8 mouse cellular contexts compared by ENCODE assay signal in genomic region chr5:118737548-118737947, GRCm38 (mm10).
A peak's percentile ranks its signal among the peaks of the same experiment; 100 is the strongest.
DNase-seq lines count a peak whose midpoint lies in the region; ATAC-seq and TF ChIP-seq lines count a peak whose summit lies in the region.

No protein-coding gene starts in this region.

- H3K9ac ChIP-seq in kidney, embryonic 14.5 days (ENCODE audit: low read depth, low read length) = no peak overlapping the region
- no peak overlapping the region for H3K9ac ChIP-seq in ES-Bruce4 (ENCODE audit: low read depth, poor library complexity, severe bottlenecking)
- no peak overlapping the region for H3K9ac ChIP-seq in forebrain, embryonic 16.5 days (replicated peaks; ENCODE audit: low read depth, low read length)
- no peak overlapping the region for H3K9ac ChIP-seq in midbrain, embryonic 14.5 days (replicated peaks; ENCODE audit: low read length)

- TF ChIP-seq EP300 in ES-Bruce4 (IDR thresholded peaks at IDR 0.05; ENCODE audit: insufficient read depth, low read depth, low read length) = no peak

- TF ChIP-seq POLR2A in kidney, adult 2 months (IDR thresholded peaks at IDR 0.05; ENCODE audit: low read depth, low read length) = no peak
- TF ChIP-seq POLR2A in ES-Bruce4 (IDR thresholded peaks at IDR 0.05; ENCODE audit: insufficient read depth, low read length) = no peak
- TF ChIP-seq POLR2A in brain, embryonic 14.5 days (IDR thresholded peaks at IDR 0.05; ENCODE audit: borderline replicate concordance, extremely low read depth, insufficient read depth, insufficient read length, poor library complexity, severe bottlenecking) = no peak

- peak; percentile 69 for TF ChIP-seq CTCF in kidney, adult 2 months (conservative IDR thresholded peaks at IDR 0.05; ENCODE audit: insufficient read depth, insufficient read length, low read depth, low read length)
- TF ChIP-seq CTCF in ES-Bruce4 (IDR thresholded peaks at IDR 0.05; ENCODE audit: low read depth, low read length) = peak; percentile 32
- TF ChIP-seq CTCF in brain, embryonic 14.5 days (IDR thresholded peaks at IDR 0.05; ENCODE audit: borderline replicate concordance, extremely low read depth, insufficient read depth, insufficient read length) = peak; percentile 77; the same call in 1 of the 2 replicates

- H3K27ac ChIP-seq in kidney, adult 2 months (ENCODE audit: insufficient read depth, low read depth, low read length) = no peak overlapping the region
- H3K27ac ChIP-seq in kidney, embryonic 14.5 days (ENCODE audit: low read depth, low read length) = no peak overlapping the region
- H3K27ac ChIP-seq in ES-Bruce4 (ENCODE audit: insufficient read depth, low read length) = no peak overlapping the region
- no peak overlapping the region for H3K27ac ChIP-seq in forebrain, embryonic 16.5 days (ENCODE audit: low read length)
- H3K27ac ChIP-seq in midbrain, embryonic 14.5 days (replicated peaks; ENCODE audit: low read depth, low read length) = no peak overlapping the region

- H3K36me3 ChIP-seq in kidney, adult 2 months (ENCODE audit: control insufficient read depth, insufficient read depth, low read length) = peaks cover 5% of the 10 kb centered on the region
- H3K36me3 ChIP-seq in kidney, embryonic 14.5 days (ENCODE audit: control insufficient read depth, insufficient read depth, low read length) = peaks cover 64% of the 10 kb centered on the region
- peaks cover 32% of the 10 kb centered on the region for H3K36me3 ChIP-seq in ES-Bruce4 (ENCODE audit: control insufficient read depth, insufficient read depth, low read length, poor library complexity, severe bottlenecking)
- H3K36me3 ChIP-seq in forebrain, embryonic 16.5 days (ENCODE audit: control insufficient read depth, insufficient read depth) = peaks cover 35% of the 10 kb centered on the region
- peaks cover 81% of the 10 kb centered on the region for H3K36me3 ChIP-seq in midbrain, embryonic 14.5 days (ENCODE audit: control insufficient read depth, insufficient read depth, low read length)

- H3K4me3 ChIP-seq in kidney, adult 2 months (ENCODE audit: insufficient read depth, low read depth, low read length) = no peak overlapping the region
- no peak overlapping the region for H3K4me3 ChIP-seq in kidney, embryonic 14.5 days (ENCODE audit: low read length)
- no peak overlapping the region for H3K4me3 ChIP-seq in ES-Bruce4 (ENCODE audit: low read depth, low read length)
- H3K4me3 ChIP-seq in forebrain, embryonic 16.5 days (replicated peaks; ENCODE audit: low read length) = no peak overlapping the region
- H3K4me3 ChIP-seq in midbrain, embryonic 14.5 days (replicated peaks; ENCODE audit: low read depth, low read length) = no peak overlapping the region

- peaks cover 8% of the 10 kb centered on the region; the same call in 1 of the 2 replicates for H3K9me3 ChIP-seq in kidney, embryonic 14.5 days (ENCODE audit: control insufficient read depth, low read length)
- no peaks in the 10 kb centered on the region for H3K9me3 ChIP-seq in ES-Bruce4 (replicated peaks; ENCODE audit: control insufficient read depth, insufficient read depth, low read length, poor library complexity, severe bottlenecking)
- peaks cover 7% of the 10 kb centered on the region for H3K9me3 ChIP-seq in forebrain, embryonic 16.5 days (ENCODE audit: control insufficient read depth, low read length)
- H3K9me3 ChIP-seq in midbrain, embryonic 14.5 days (ENCODE audit: control insufficient read depth, low read length) = peaks cover 7% of the 10 kb centered on the region

- no peak overlapping the region for H3K4me2 ChIP-seq in kidney, embryonic 14.5 days (replicated peaks; ENCODE audit: low read depth, low read length)
- no peak overlapping the region for H3K4me2 ChIP-seq in forebrain, embryonic 16.5 days (ENCODE audit: low read length)
- no peak overlapping the region for H3K4me2 ChIP-seq in midbrain, embryonic 14.5 days (ENCODE audit: low read length)

- no peak for ATAC-seq in kidney, embryonic 14.5 days (ENCODE audit: low FRiP score, low TSS enrichment)
- ATAC-seq in forebrain, embryonic 16.5 days = peak; percentile 43
- no peak for ATAC-seq in midbrain, embryonic 14.5 days (ENCODE audit: low FRiP score, low TSS enrichment)

- peak; percentile 66 for DNase-seq in kidney, adult 2 months
- peak; percentile 79 for DNase-seq in brain, embryonic 14.5 days (ENCODE audit: low read depth)
- DNase-seq in kidney, postnatal 4 days = peak; percentile 81 to 82
- peak; percentile 84 for DNase-seq in midbrain, embryonic 14.5 days
- DNase-seq in thymus, postnatal 14 days = peak; percentile 70

- no peaks in the 10 kb centered on the region for H3K27me3 ChIP-seq in kidney, adult 2 months (replicated peaks; ENCODE audit: control insufficient read depth, insufficient read depth, low read length)
- no peaks in the 10 kb centered on the region for H3K27me3 ChIP-seq in kidney, embryonic 14.5 days (ENCODE audit: control insufficient read depth, insufficient read depth, low read length)
- no peaks in the 10 kb centered on the region for H3K27me3 ChIP-seq in ES-Bruce4 (ENCODE audit: control insufficient read depth, insufficient read depth, low read length, poor library complexity, severe bottlenecking)
- no peaks in the 10 kb centered on the region for H3K27me3 ChIP-seq in forebrain, embryonic 16.5 days (replicated peaks; ENCODE audit: control insufficient read depth, insufficient read depth, low read length)
- H3K27me3 ChIP-seq in midbrain, embryonic 14.5 days (ENCODE audit: control insufficient read depth, insufficient read depth, low read length) = no peaks in the 10 kb centered on the region

- no peaks in the 10 kb centered on the region for H3K4me1 ChIP-seq in kidney, adult 2 months (ENCODE audit: control insufficient read depth, insufficient read depth, low read length)
- H3K4me1 ChIP-seq in kidney, embryonic 14.5 days (ENCODE audit: control insufficient read depth, insufficient read depth, low read length) = peaks cover 9% of the 10 kb centered on the region; the same call in 1 of the 2 replicates
- no peaks in the 10 kb centered on the region for H3K4me1 ChIP-seq in ES-Bruce4 (ENCODE audit: control insufficient read depth, insufficient read depth, low read length)
- H3K4me1 ChIP-seq in forebrain, embryonic 16.5 days (replicated peaks; ENCODE audit: control insufficient read depth, insufficient read depth, low read length) = no peaks in the 10 kb centered on the region
- no peaks in the 10 kb centered on the region for H3K4me1 ChIP-seq in midbrain, embryonic 14.5 days (ENCODE audit: control insufficient read depth, insufficient read depth, low read length)

- 20% methylated on average over 1 of the region's 1 CpGs for WGBS in kidney, adult 2 months
- 26% methylated on average over 1 of the region's 1 CpGs for WGBS in kidney, embryonic 14.5 days
- 35% methylated on average over 1 of the region's 1 CpGs for WGBS in forebrain, embryonic 16.5 days
- WGBS in midbrain, embryonic 14.5 days = 42% methylated on average over 1 of the region's 1 CpGs
